Mouse (Mus musculus) kidney, adult 2 months (tissue): ENCODE results near the gene Qrsl1. TPM values are rescaled to one million over a fixed set of nuclear protein-coding genes. Genes with fewer than 3 reads are reported as not detected.

Experiments used
- DNase-seq: peaks from one replicate; pipeline ENCODE4 v3.0.0; 2021
- H3K27ac ChIP-seq: fragments of 200-500 bp; 2 replicates; pipeline ENCODE4 v1.5.1; 2012; ENCODE audit warnings: low read depth, low read length, control low read depth, inconsistent platforms; ENCODE audit not compliant: insufficient read depth
- H3K27me3 ChIP-seq: fragments of 200-500 bp; replicated peaks from 2 replicates; pipeline ENCODE4 v1.6.1; 2012; ENCODE audit warnings: mild to moderate bottlenecking, moderate library complexity, low read length, inconsistent platforms; ENCODE audit not compliant: control insufficient read depth, insufficient read depth
- H3K36me3 ChIP-seq: fragments of 200-500 bp; 2 replicates; pipeline ENCODE4 v1.6.1; 2012; ENCODE audit warnings: mild to moderate bottlenecking, moderate library complexity, low read length, inconsistent platforms; ENCODE audit not compliant: control insufficient read depth, insufficient read depth
- H3K4me1 ChIP-seq: fragments of 200-500 bp; 2 replicates; pipeline ENCODE4 v1.6.1; 2011; ENCODE audit warnings: low read length; ENCODE audit not compliant: control insufficient read depth, insufficient read depth
- H3K4me3 ChIP-seq: fragments of 200-500 bp; 2 replicates; pipeline ENCODE4 v1.5.1; 2011; ENCODE audit warnings: mild to moderate bottlenecking, low read depth, low read length, control low read depth; ENCODE audit not compliant: insufficient read depth
- CTCF ChIP-seq: fragments of 200-500 bp; conservative IDR thresholded peaks from 2 replicates; pipeline ENCODE4 v1.5.1; 2011; ENCODE audit warnings: low read depth, mild to moderate bottlenecking, control low read depth, low read length, moderate library complexity, mixed read lengths; ENCODE audit not compliant: insufficient read depth, insufficient read length
- POLR2A ChIP-seq: fragments of 200-500 bp; IDR thresholded peaks from one replicate; pipeline ENCODE4 v1.6.1; 2011; ENCODE audit warnings: low read depth, low read length, control low read depth
- WGBS: fragments of 180-500 bp; shearing (Covaris S2); methylation state at CpG from one replicate; pipeline ENCODE4 v1.1.7; 2018; 5-methylcytosine and 5-hydroxymethylcytosine counted together
- polyA plus RNA-seq: library from polyadenylated mRNA; depleted of rRNA; stranded (reverse); fragments of >200 nt; gene quantifications from 2 replicates; pipeline ENCODE4 v1.2.3, GENCODE M21; 2012; rRNA removed

The Qrsl1 gene
- polyA plus RNA-seq, 1 experiment = 17.2 TPM

GRCm38 (mm10) chr10:43832868-43833267, 68.7 kb downstream of the Qrsl1 start:
- WGBS = 47% methylated on average over 5 of the region's 5 CpGs
- no peak overlapping the region for H3K27ac ChIP-seq
- no peaks in the 10 kb centered on the region for H3K36me3 ChIP-seq
- no peak for DNase-seq
- no peaks in the 10 kb centered on the region for H3K4me1 ChIP-seq
- H3K4me3 ChIP-seq = no peak overlapping the region
- TF ChIP-seq CTCF = no peak
- no peak for TF ChIP-seq POLR2A
- no peaks in the 10 kb centered on the region for H3K27me3 ChIP-seq

GRCm38 (mm10) chr10:43830251-43831018, 71.1 kb downstream of the Qrsl1 start:
- no peak for TF ChIP-seq CTCF
- TF ChIP-seq POLR2A = no peak
- Histone ChIP-seq H3K4me1 (no peaks in the 10 kb centered on the region), H3K36me3 (no peaks in the 10 kb centered on the region), H3K27me3 (no peaks in the 10 kb centered on the region), H3K27ac (no peak overlapping the region), H3K4me3 (no peak overlapping the region)
- DNase-seq = peak; percentile 19
- WGBS = 43% methylated on average over 17 of the region's 17 CpGs

GRCm38 (mm10) chr10:43828686-43829015, 72.9 kb downstream of the Qrsl1 start:
- no peak overlapping the region for H3K4me3 ChIP-seq
- no peak overlapping the region for H3K27ac ChIP-seq
- TF ChIP-seq CTCF (no peak), POLR2A (no peak)
- no peaks in the 10 kb centered on the region for H3K27me3 ChIP-seq
- no peaks in the 10 kb centered on the region for H3K4me1 ChIP-seq
- WGBS = 95% methylated on average over 10 of the region's 10 CpGs
- DNase-seq = no peak
- H3K36me3 ChIP-seq = no peaks in the 10 kb centered on the region

- Histone ChIP-seq H3K4me1 (no peaks in the 10 kb centered on the region), H3K27me3 (no peaks in the 10 kb centered on the region), H3K36me3 (no peaks in the 10 kb centered on the region), H3K27ac (no peak overlapping the region), H3K4me3 (no peak overlapping the region)
- no peak for DNase-seq
- 94% methylated on average over 10 of the region's 10 CpGs for WGBS
- TF ChIP-seq POLR2A = no peak
- no peak for TF ChIP-seq CTCF
Measured at GRCm38 (mm10) chr10:43827958-43828685, 73.4 kb downstream of the Qrsl1 start.

GRCm38 (mm10) chr10:43826773-43827621, 74.5 kb downstream of the Qrsl1 start:
- Histone ChIP-seq H3K27me3 (no peaks in the 10 kb centered on the region), H3K27ac (no peak overlapping the region), H3K4me1 (no peaks in the 10 kb centered on the region), H3K36me3 (no peaks in the 10 kb centered on the region), H3K4me3 (no peak overlapping the region)
- no peak for DNase-seq
- no peak for TF ChIP-seq CTCF
- no peak for TF ChIP-seq POLR2A
- WGBS = 77% methylated on average over 14 of the region's 14 CpGs

GRCm38 (mm10) chr10:43825696-43826095, 75.8 kb downstream of the Qrsl1 start:
- no peak for DNase-seq
- TF ChIP-seq POLR2A (no peak), CTCF (no peak)
- Histone ChIP-seq H3K36me3 (no peaks in the 10 kb centered on the region), H3K27me3 (no peaks in the 10 kb centered on the region), H3K27ac (no peak overlapping the region), H3K4me1 (no peaks in the 10 kb centered on the region), H3K4me3 (no peak overlapping the region)
- WGBS = 93% methylated on average over 6 of the region's 6 CpGs

GRCm38 (mm10) chr10:43824713-43825112, 76.8 kb downstream of the Qrsl1 start:
- no peaks in the 10 kb centered on the region for H3K27me3 ChIP-seq
- 92% methylated on average over 3 of the region's 3 CpGs for WGBS
- H3K36me3 ChIP-seq = no peaks in the 10 kb centered on the region
- H3K4me1 ChIP-seq = no peaks in the 10 kb centered on the region
- H3K27ac ChIP-seq = no peak overlapping the region
- TF ChIP-seq CTCF = no peak
- TF ChIP-seq POLR2A = no peak
- H3K4me3 ChIP-seq = no peak overlapping the region
- no peak for DNase-seq

Other genes with a start within 250 kb of the Qrsl1 start
- 29.9 and 34.8 TPM in 2 replicates for gene Rtn4ip1, start 62 bp upstream of the Qrsl1 start, polyA plus RNA-seq
- gene Crybg1, start 247.1 kb upstream of the Qrsl1 start, polyA plus RNA-seq = 4.0 and 4.5 TPM in 2 replicates